Mouse (Mus musculus) brown adipose tissue, adult 24 weeks (tissue): Measurements from ENCODE around the gene Gpr87. TPM values are rescaled to one million over a fixed set of nuclear protein-coding genes. Genes with fewer than 3 reads are reported as not detected.
"Not testable (repeated sequence)": the region's sequence is repeated elsewhere in the genome, so short reads cannot be mapped to it uniquely, and the experiment has no call there.

Experiments
- H3K27ac ChIP-seq: fragments of 200-500 bp; replicated peaks from 2 replicates; pipeline ENCODE4 v1.5.1; 2012; ENCODE audit warnings: low read depth, mild to moderate bottlenecking, low read length
- H3K4me1 ChIP-seq: fragments of 200-500 bp; 2 replicates; pipeline ENCODE4 v1.6.1; 2012; ENCODE audit warnings: low read length, mixed read lengths; ENCODE audit not compliant: control insufficient read depth, insufficient read depth, insufficient read length
- H3K4me3 ChIP-seq: fragments of 200-500 bp; 2 replicates; pipeline ENCODE4 v1.5.1; 2012; ENCODE audit warnings: low read depth, mild to moderate bottlenecking, low read length, moderate library complexity; ENCODE audit not compliant: insufficient read depth
- polyA plus RNA-seq: library from polyadenylated mRNA; stranded (reverse); fragments of >200 nt; gene quantifications from 2 replicates; pipeline ENCODE4 v1.2.4, GENCODE M21; 2012; ENCODE audit not compliant: missing spikeins, insufficient read depth, insufficient read length

Gpr87 gene
- polyA plus RNA-seq, 1 experiment, result not detected

DNA sequence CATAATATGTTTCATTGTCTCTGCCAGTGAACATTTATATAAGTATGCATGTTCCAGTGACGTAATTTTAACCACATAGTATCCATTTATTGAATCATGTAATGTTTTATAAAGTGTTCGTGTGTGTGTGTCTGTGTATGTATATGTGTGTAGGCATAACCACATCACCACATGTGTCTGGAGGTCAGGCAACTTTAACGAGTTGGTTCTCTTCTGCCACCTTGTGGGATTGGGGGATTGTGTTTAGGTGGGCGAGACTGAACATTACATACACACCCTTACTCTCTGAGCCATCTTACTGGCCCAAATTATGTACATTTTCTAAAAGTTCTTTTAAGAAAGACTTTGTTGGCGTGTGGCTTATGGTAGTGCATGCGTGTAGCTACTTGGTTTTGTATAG, 26.4 kb downstream of the Gpr87 start:
- Histone ChIP-seq H3K27ac (no peak overlapping the region), H3K4me1 (no peaks in the 10 kb centered on the region), H3K4me3 (no peak overlapping the region)

DNA sequence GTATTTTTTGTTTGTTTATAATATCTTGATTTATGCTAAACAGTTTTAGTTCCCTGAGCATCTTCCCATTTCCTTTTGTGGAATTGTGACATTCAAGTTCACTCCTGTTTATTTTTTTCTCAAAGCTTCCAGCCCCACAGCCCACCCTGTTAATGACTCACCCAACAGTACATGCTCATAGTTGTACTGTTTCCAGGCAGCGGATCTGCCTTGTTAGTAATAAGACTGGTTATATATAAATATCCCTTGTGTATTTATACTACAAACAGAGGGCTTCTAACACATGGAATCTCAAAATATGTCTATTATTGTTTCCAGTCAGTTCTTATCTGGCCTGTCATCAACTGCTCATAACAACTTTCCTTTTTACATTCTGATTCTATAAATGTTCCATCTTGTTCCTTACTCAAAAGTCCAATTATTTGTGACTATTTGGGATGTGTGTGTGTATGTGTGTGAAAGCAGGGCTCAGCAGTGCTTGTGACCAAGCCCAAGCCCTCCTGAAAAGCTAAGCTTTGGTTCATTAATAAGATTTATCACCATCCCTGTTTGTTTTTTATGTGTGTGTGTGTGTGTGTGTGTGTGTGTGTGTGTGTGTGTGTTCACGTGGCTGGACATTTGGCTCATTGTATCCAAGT, 27.4 kb downstream of the Gpr87 start:
- Histone ChIP-seq H3K27ac (no peak overlapping the region), H3K4me1 (no peaks in the 10 kb centered on the region), H3K4me3 (no peak overlapping the region)

DNA sequence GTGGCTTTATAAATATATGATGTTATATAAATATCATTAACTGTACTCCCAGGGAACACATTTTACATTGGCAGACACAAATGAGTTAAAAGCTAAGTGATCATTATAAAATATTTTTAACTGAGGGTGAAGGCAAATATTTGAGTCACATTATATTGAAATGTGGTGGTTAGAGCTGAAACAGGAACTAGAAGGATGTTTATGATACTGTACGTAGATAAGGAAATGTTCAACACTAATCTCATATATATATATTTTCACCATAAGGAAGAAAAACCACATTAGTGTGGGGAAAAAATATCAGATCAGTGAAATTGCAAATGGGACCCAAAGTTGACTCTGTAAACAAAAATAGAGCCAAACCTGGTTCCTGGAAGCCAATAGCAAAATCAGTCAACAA, 34.4 kb downstream of the Gpr87 start:
- Histone ChIP-seq H3K4me1 (no peaks in the 10 kb centered on the region), H3K4me3 (no peak overlapping the region), H3K27ac (no peak overlapping the region)

DNA sequence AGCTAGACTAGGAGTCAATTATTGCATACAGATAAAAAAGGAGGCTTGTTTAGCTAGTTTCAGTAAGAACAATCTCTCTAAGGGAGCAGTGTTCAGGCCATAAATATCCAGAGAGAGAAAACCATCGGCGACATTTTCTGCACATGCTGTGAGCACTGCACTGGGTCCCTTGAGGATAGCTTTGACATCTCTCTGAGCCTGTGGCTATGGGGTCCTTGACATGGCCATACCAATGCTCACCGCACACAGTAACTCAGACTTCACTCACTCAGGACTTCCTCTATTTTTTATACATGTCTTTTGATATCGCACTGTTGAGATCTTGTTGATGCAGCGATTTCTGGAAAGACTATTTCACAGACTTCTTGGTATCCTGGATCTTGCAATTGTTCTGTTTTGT, 37.9 kb downstream of the Gpr87 start:
- Histone ChIP-seq H3K4me1 (no peaks in the 10 kb centered on the region), H3K27ac (no peak overlapping the region), H3K4me3 (no peak overlapping the region)

DNA sequence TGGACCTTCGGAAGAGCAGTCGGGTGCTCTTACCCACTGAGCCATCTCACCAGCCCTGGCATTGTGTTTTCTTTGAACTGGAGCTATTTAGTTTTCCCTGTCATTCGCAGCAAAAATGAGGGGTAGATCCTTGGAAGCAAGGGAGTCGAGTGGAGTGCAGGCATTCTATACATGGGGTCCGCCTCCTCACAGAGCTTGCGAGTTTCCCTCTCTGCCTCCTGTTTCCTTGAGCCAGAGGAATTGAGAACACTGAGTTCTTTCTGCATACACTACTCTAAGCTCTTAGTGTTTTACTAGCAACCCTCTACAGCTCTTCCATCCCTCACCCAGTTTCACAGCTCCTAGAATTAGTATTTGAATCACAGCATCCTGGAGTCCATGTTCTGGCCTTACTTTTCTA, 39.5 kb downstream of the Gpr87 start:
- H3K4me3 ChIP-seq, result no peak overlapping the region
- H3K27ac ChIP-seq, result no peak overlapping the region
- H3K4me1 ChIP-seq, result no peaks in the 10 kb centered on the region

DNA sequence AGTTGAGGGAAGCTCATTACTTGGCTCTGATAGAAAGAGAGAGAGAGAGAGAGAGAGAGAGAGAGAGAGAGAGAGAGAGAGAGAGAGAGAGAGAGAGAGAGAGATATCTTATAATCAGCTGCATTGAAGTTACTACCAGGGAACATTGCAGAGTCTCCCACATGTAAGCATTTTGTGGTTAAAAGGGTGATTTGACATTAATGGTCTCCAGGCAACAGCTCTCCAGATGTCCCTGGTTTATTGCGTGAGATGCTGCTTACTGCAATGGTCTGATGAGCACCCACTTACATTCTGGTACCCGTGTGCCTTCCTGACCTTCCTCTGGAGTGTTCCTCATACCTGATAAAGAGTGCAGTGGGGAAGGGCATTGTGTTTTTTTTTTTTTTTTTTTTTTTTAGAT, 40.0 kb downstream of the Gpr87 start:
- Histone ChIP-seq H3K4me3 (no peak overlapping the region), H3K27ac (no peak overlapping the region), H3K4me1 (no peaks in the 10 kb centered on the region)

DNA sequence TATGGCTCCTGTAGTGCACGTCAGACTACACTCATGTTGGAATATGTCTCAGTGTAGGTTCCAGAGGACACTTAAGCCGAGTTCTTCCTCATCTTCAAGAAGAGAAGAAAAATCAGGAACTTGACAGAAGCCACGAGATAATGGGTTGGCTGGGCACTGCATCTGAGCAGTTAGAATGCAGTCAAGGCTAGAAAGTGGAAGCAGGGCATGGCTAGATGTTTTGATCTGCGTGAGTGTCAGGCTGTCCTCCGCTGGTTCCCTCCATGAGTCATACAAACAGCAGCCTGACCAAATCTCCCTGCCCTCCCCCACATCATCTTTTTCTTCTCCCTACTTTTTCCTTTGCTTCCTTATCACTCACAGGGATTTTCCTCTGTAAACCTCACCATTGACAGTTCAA, 41.5 kb downstream of the Gpr87 start, which contains the start of gene P2ry14:
Gene P2ry14 (minus strand): TSS at position 195 of the 400 bp plus-strand sequence.
- no peak within 1 kb of the TSS for H3K4me3 ChIP-seq
- H3K27ac ChIP-seq, result no peak within 1 kb of the TSS
- H3K4me1 ChIP-seq, result no peaks in the 10 kb centered on the region

DNA sequence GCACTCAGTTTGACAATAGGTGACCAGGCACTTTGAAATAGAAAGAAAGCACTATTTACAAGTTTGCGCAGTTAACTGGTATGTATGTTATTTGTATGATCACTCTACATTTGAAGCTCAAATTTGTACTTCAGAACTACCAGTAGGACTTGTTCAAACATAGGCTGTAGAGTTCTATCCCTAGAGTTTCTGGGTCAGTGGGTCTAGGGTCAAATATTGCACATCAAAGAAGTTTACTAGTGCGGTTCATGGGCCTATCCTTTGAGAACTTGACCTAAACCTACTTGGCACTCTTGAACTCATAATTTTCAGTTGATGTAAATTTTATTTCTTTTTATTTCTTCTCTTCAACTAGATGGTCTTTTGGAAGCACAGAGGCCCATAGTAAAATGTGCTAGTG, 44.3 kb downstream of the Gpr87 start:
- Histone ChIP-seq H3K4me1 (no peaks in the 10 kb centered on the region), H3K27ac (no peak overlapping the region), H3K4me3 (no peak overlapping the region)

DNA sequence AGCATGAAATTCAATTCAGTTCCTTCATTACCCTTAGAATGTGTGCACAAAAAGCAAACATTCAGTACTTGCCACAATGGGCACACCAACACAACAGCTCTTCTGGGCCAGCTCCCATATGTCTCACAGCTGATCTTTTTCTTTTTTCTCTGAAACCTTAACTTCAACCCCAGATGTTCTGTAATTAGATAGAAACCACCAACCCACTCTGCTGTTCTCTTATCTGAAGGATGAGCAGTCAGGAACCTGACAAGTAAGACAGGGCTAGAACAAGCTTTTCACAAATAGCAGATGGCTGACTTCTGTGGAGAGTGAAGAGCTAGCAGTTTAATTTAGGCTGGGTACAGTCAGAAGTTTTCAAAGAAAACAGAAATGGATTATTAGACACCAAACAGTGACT, 45.3 kb downstream of the Gpr87 start:
- Histone ChIP-seq H3K4me1 (no peaks in the 10 kb centered on the region), H3K27ac (no peak overlapping the region), H3K4me3 (no peak overlapping the region)

DNA sequence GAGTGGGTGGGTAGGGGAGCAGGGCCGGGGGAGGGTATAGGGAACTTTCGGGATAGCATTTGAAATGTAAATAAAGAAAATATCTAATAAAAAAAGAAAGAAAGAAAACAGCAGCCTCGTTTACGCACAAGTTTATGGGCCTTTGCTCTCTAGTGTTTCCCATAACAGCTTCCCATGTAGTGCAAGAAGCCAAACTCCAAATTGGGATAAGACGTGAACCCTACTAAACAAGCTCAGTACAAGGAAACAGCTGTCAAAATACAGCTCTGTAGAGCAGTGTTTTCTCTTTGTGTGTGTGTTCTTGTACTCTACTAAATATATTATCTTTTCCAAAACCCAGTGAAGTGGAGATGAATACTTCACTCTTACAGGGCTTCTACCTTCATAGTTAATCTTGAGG, 49.7 kb downstream of the Gpr87 start:
- Histone ChIP-seq H3K27ac (no peak overlapping the region), H3K4me1 (no peaks in the 10 kb centered on the region; the same call in 1 of the 2 replicates), H3K4me3 (no peak overlapping the region)

DNA sequence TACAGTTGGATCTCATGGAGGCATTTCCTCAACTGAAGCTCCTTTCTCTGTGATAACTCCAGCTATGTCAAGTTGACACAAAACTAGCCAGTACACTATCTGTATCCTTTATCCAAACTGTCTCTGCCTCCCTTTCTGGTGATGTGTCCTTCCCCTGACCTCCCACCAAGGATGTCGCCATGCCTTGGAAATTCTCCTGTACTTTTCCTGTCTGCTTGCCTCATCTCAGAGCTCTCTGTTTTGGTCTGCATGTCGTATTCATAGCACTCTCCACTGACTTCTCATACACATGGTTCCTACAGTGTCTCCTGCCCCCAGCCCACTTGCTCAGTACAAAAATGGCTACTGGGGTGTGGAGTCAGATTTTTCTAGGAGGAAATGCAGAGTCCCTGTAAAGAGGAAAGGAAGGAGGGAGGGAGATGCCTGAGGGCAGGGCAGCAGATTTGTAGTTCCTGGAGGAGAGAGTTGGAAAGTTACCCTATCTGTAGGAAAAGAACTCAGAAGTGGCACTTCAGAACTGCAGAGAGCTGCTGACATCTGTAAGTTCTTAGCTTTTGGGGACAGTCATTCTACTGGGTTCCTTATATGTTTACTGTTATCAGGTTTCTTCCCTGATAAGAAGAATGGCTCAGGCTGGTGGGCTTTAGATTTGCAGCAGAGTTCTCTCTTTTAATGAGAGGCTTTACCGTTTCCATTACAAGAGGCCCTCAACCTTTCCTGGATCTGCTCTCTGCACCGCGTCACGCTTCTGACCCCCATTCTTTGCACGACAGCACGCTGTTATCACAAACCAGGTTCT, 53.2 kb downstream of the Gpr87 start:
- H3K4me1 ChIP-seq, result no peaks in the 10 kb centered on the region; the same call in 1 of the 2 replicates
- no peak overlapping the region for H3K4me3 ChIP-seq
- no peak overlapping the region for H3K27ac ChIP-seq

DNA sequence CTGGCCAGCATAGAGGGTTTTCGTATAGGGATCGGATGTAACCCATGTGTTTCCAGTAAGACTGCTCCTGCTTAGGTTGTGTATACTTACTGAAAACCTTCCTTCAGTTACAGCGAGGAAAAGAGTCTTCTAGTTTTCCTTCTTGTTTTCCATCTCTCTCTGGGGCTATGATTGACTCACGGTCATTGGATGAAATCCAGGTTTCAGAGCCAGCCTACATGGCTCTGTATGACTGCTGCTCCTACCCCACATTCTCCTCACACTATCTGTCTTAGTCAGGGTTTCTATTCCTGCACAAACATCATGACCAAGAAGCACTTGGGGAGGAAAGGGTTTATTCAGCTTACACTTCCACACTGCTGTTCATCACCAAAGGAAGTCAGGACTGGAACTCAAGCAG, 54.0 kb downstream of the Gpr87 start:
- not testable (repeated sequence) for H3K27ac ChIP-seq, H3K4me1 ChIP-seq, H3K4me3 ChIP-seq

DNA sequence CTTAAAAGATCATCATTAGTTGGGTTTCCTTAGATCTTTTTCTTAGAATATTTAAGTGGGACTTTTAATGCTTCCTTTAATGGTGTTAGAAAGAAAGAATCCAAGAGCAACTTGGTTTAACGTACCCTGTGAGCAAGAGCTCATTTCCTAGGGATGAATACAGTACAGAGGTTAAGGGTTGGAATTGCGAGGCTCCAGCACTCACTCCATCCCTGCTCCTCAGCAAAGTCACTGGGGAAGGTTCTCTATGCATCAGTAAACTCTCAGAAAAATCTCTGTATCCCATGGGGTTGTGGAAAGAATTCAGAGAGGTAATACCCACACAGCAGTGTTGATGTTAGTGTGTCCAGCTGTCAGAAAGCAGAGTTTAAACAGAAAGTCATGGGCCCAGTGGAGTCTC, 54.8 kb downstream of the Gpr87 start:
- H3K27ac ChIP-seq, result no peak overlapping the region

DNA sequence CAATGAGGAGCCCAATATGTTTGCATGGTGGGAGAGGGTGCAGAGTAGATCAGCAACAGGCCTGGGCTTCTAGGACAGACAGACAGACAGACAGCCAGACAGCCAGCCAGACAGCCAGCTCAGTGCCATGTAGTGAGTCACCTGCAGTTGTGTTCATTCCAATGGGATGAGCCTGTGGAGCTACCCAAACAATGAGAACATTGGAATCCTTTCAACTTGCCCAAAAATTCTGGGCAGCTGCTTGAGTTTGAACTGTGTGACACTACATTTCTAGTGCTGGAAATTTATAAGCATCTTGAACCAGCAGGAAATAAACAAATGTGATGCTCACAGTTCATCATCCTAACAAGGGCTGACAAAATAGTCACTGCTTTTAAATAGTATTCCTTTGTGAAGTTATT, 55.3 kb downstream of the Gpr87 start:
- no peak overlapping the region for H3K27ac ChIP-seq
- H3K4me1 ChIP-seq, result no peaks in the 10 kb centered on the region; the same call in 1 of the 2 replicates
- H3K4me3 ChIP-seq, result no peak overlapping the region

More for the DNA sequence above, 54.8 kb downstream of the Gpr87 start:
- H3K4me3 ChIP-seq, result no peak overlapping the region
- H3K4me1 ChIP-seq, result no peaks in the 10 kb centered on the region; the same call in 1 of the 2 replicates

DNA sequence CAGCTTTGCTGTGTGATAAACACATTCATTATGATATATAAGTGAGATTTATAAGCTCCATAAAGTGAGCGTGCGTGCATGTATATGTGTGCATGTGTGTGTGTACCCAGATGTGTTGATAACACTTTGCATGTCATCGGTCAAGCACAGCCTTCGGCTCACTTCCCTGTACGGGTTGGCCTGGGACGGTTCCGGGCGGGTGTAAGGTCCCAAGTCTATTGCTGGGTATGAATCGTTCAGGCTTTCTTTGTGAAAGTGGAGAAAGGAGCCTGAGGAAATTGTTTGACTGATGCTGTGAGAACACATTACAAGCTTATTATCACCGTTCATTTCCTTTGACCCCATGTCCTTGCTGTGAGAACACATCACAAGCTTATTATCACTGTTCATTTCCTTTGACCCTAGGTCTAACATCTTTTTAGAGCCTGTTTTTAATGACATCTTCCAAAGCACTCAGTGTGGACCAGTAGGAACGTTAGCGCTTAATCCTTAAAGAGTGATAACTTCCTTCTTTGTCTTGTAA, 55.9 kb downstream of the Gpr87 start:
- Histone ChIP-seq H3K27ac (no peak overlapping the region), H3K4me3 (no peak overlapping the region), H3K4me1 (no peaks in the 10 kb centered on the region; the same call in 1 of the 2 replicates)
